10 mouse cellular contexts compared by ENCODE assay signal in the genomic region with DNA sequence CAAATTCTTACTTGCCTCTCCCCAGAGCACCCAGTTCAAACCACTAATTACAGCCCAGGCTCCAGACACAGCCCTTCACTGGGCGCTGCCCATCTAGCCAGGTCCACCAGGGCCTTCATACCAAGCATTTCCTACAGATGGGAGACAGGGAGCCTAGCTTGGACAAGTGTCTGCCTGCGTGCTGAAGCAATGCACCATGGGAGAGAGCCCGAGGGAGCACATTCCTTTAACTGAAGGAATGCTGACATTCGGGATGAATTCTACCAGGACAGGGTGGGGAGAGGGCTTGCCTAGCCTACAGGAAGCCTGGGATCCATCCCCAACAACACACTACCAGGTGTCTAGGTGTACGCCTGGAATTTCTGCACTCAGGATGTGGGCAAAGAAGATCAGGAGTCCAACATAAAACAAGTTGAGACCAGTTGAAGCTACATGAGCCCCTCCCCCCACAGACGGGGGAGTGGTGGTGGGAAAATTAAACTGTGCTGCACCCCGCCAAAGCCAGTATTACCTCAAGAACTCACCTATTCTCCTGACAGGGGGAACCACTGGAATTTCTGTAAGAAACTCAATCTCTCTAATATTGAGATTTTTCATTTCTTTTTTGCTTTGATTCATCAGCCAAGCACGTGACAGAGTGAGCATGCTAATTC.
DNase-seq lines count a peak whose midpoint lies in the region; ATAC-seq and TF ChIP-seq lines count a peak whose summit lies in the region.
"Had no signal": no experiment of that assay in that cellular context is flagged by ENCODE, and none has a peak within 500 bp of the region (broad histone marks: within the 10 kb centered on the region; RNA-seq: fewer than 3 reads in every experiment).

No protein-coding gene starts in this region.

- no peak overlapping the region for H3K4me3 ChIP-seq in forebrain, embryonic 10.5 days
- H3K4me3 ChIP-seq in forebrain, embryonic 12.5 days (replicated peaks) = no peak overlapping the region
- no peak overlapping the region for H3K4me3 ChIP-seq in lung, embryonic 14.5 days (ENCODE audit: low read depth, low read length)
- no peak overlapping the region for H3K4me3 ChIP-seq in olfactory bulb, adult 2 months (ENCODE audit: insufficient read depth, low read depth, low read length)
- H3K4me3 ChIP-seq in liver, embryonic 12.5 days = no peak overlapping the region
- H3K4me3 ChIP-seq: midbrain, embryonic 12.5 days had no signal

- DNase-seq in forebrain, embryonic 10.5 days (ENCODE audit: extremely low spot score, low spot score) = peak; percentile 31
- no peak for DNase-seq in lung, embryonic 14.5 days
- DNase-seq in lung, postnatal 4 days = no peak
- DNase-seq in forelimb bud, embryonic 11.5 days (ENCODE audit: low read depth, low spot score) = peak; percentile 61
- no peak for DNase-seq in adrenal gland, postnatal 14 days
- DNase-seq: thymus, postnatal 14 days had no signal

- no peak for TF ChIP-seq CTCF in lung, embryonic 14.5 days (IDR thresholded peaks at IDR 0.05; ENCODE audit: low read depth)
- no peak for TF ChIP-seq CTCF in olfactory bulb, adult 2 months (IDR thresholded peaks at IDR 0.05; ENCODE audit: insufficient read depth, low read depth, low read length)

- TF ChIP-seq POLR2A in olfactory bulb, adult 2 months (IDR thresholded peaks at IDR 0.05; ENCODE audit: insufficient read depth, low read depth, low read length) = no peak

- no peak overlapping the region for H3K9ac ChIP-seq in forebrain, embryonic 12.5 days
- no peak overlapping the region for H3K9ac ChIP-seq in lung, embryonic 14.5 days
- no peak overlapping the region for H3K9ac ChIP-seq in liver, embryonic 12.5 days
- H3K9ac ChIP-seq: midbrain, embryonic 12.5 days had no signal

- H3K27me3 ChIP-seq in forebrain, embryonic 10.5 days (ENCODE audit: poor library complexity, severe bottlenecking) = no peaks in the 10 kb centered on the region
- H3K27me3 ChIP-seq in forebrain, embryonic 12.5 days = peaks cover 11% of the 10 kb centered on the region
- H3K27me3 ChIP-seq in lung, embryonic 14.5 days (ENCODE audit: insufficient read depth, low read length) = no peaks in the 10 kb centered on the region
- no peaks in the 10 kb centered on the region for H3K27me3 ChIP-seq in liver, embryonic 12.5 days (replicated peaks)
- H3K27me3 ChIP-seq: midbrain, embryonic 12.5 days had no signal

- H3K36me3 ChIP-seq in forebrain, embryonic 10.5 days (replicated peaks) = peaks cover 98% of the 10 kb centered on the region
- peaks cover 90% of the 10 kb centered on the region for H3K36me3 ChIP-seq in forebrain, embryonic 12.5 days (replicated peaks)
- H3K36me3 ChIP-seq in lung, embryonic 14.5 days (ENCODE audit: insufficient read depth) = peaks cover 94% of the 10 kb centered on the region
- peaks cover 100% of the 10 kb centered on the region for H3K36me3 ChIP-seq in liver, embryonic 12.5 days

- no peak for ATAC-seq in forebrain, embryonic 12.5 days (ENCODE audit: low FRiP score)
- peak; percentile 25; the same call in 1 of the 2 replicates for ATAC-seq in lung, embryonic 14.5 days (ENCODE audit: insufficient read depth)
- no peak for ATAC-seq in liver, embryonic 12.5 days

- H3K9me3 ChIP-seq in forebrain, embryonic 10.5 days = no peaks in the 10 kb centered on the region
- no peaks in the 10 kb centered on the region for H3K9me3 ChIP-seq in forebrain, embryonic 12.5 days
- H3K9me3 ChIP-seq in lung, embryonic 14.5 days (ENCODE audit: low read depth, low read length) = no peaks in the 10 kb centered on the region
- no peaks in the 10 kb centered on the region for H3K9me3 ChIP-seq in liver, embryonic 12.5 days (replicated peaks)
- H3K9me3 ChIP-seq: midbrain, embryonic 12.5 days had no signal

- 0 out of 2 replicates have a peak overlapping the region, but pooled peaks have one; percentile 27 for H3K27ac ChIP-seq in forebrain, embryonic 10.5 days
- no peak overlapping the region for H3K27ac ChIP-seq in forebrain, embryonic 12.5 days
- H3K27ac ChIP-seq in lung, embryonic 14.5 days (ENCODE audit: low read depth) = peak overlapping the region; percentile 54; the same call in 1 of the 2 replicates
- H3K27ac ChIP-seq in olfactory bulb, adult 2 months (ENCODE audit: insufficient read depth, low read depth, low read length) = peak overlapping the region; percentile 75
- no peak overlapping the region for H3K27ac ChIP-seq in liver, embryonic 12.5 days
- H3K27ac ChIP-seq: midbrain, embryonic 12.5 days had no signal

- 77% methylated on average over 8 of the region's 8 CpGs for WGBS in forebrain, embryonic 10.5 days
- WGBS in forebrain, embryonic 12.5 days = 84% methylated on average over 8 of the region's 8 CpGs
- WGBS in lung, embryonic 14.5 days = 63% methylated on average over 8 of the region's 8 CpGs
- WGBS in olfactory bulb, adult 2 months = 62% methylated on average over 8 of the region's 8 CpGs
- WGBS in liver, embryonic 12.5 days (ENCODE audit: insufficient replicate concordance) = 84% methylated on average over 8 of the region's 8 CpGs

- H3K4me1 ChIP-seq in forebrain, embryonic 10.5 days = peaks cover 36% of the 10 kb centered on the region
- peaks cover 26% of the 10 kb centered on the region; the same call in 1 of the 2 replicates for H3K4me1 ChIP-seq in forebrain, embryonic 12.5 days
- no peaks in the 10 kb centered on the region for H3K4me1 ChIP-seq in lung, embryonic 14.5 days (ENCODE audit: insufficient read depth)
- H3K4me1 ChIP-seq in olfactory bulb, adult 2 months (ENCODE audit: control insufficient read depth, insufficient read depth, low read length) = peaks cover 46% of the 10 kb centered on the region
- no peaks in the 10 kb centered on the region for H3K4me1 ChIP-seq in liver, embryonic 12.5 days

- no peak overlapping the region for H3K4me2 ChIP-seq in forebrain, embryonic 12.5 days
- no peak overlapping the region for H3K4me2 ChIP-seq in lung, embryonic 14.5 days
- no peak overlapping the region for H3K4me2 ChIP-seq in liver, embryonic 12.5 days
- H3K4me2 ChIP-seq: midbrain, embryonic 12.5 days had no signal

Comparison
In these comparisons a context has a peak if more than half of its experiments do, and no peak if none do; other contexts are left out.
1. H3K27ac ChIP-seq: peak in forebrain, embryonic 10.5 days (single experiment), lung, embryonic 14.5 days (single experiment) and olfactory bulb, adult 2 months (single experiment); none in forebrain, embryonic 12.5 days (single experiment) and liver, embryonic 12.5 days (single experiment).
2. DNase-seq: peak in forebrain, embryonic 10.5 days (single experiment) and forelimb bud, embryonic 11.5 days (single experiment); none in lung, embryonic 14.5 days (single experiment), lung, postnatal 4 days (0 of 2) and adrenal gland, postnatal 14 days (single experiment).